Mouse (Mus musculus): ENCODE measurements around the gene Pik3r2.
"Not testable (repeated sequence)": the region's sequence is repeated elsewhere in the genome, so short reads cannot be mapped to it uniquely, and the experiment has no call there.

Gene Pik3r2

DNA sequence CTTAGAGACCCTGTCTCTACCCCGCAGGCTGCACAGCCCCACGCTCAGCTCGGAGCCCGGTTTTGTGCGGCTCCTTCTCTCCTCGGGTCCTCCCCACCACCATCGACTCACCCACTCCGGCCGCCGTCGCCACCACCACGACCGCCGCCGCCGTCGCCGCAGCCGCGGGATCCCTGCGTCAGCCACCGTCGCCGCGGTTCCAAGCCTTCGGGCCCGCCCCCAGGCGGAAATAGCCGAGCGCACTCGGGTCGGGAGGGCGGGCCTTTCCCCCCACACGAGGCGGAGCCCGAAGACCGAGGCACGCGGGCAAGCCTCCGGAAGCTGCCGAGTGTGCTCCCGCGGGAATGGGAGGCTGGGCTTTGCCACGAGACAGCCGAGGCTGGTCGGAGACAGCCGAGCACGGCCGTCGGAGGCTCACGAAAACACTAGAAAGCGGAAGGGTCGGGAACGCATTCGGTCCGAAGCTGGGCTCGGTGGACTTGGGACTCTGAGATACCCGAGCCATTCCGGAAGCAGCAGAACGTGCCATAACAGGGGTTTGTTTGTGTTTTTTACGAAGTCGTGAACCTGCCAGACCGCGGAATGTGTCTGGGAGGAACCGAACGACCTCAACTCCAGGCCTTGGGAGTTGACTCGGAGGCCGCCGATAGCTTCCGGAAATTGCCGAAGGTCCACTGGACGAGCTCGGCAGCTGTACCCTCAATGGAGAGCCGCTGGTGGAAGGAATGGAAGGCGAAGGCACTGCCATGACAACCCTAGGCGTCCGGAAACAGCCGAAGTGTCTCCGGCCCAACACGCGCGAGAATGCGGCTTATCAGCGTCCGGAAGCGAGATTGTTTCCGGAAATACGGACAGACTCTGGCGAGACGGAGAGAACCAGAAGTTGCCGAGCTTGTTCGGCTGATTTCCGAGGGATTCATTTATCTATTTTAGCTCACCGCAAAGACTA, at the start of gene Pik3r2:
Gene Pik3r2 (minus strand): TSS at position 218 of the 949 bp plus-strand sequence.
- in situ Hi-C loops (cut with MboI, MseI), result no loop called here

DNA sequence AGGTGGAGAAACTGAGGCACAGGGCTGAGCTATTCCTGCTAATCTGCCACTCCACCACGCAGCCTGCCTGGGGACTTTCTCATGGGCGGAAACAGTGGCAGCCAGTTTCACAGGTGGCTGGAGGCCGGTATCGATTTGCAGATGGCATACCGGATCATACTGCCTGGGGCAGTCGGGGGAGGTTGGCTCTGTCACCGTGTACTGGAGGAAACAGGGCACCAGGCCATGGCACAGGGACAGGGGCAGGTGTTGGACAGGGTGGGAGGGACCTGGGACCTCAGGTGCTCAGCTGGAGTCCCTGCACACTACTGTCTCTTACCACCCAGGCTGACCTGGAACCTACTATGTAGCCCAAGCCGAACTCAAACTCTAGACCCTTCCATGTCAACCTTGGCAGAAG, 49.3 kb upstream of the Pik3r2 start:
- in situ Hi-C loops (cut with MboI, MseI), result no loop called here

DNA sequence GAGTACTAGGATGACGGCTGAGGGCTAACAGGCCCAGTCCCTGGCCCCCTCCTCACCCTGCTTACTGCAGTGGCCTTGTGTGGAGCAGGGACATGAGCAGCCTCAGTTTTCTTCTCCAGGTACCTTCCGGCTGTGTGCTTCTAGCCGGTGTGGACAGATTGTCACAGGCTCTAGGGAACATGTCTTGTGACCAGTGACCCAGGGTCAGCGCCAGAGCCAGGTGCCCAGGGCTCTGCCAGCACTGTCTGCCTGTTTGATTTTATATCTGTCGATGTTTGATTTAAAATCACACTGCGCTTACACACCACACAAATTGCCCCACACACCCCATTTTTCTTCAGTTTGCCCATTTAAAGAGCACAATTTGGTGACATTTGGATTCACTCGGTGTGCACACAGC, 47.3 kb upstream of the Pik3r2 start:
- in situ Hi-C loops (cut with MboI, MseI), result no loop called here

DNA sequence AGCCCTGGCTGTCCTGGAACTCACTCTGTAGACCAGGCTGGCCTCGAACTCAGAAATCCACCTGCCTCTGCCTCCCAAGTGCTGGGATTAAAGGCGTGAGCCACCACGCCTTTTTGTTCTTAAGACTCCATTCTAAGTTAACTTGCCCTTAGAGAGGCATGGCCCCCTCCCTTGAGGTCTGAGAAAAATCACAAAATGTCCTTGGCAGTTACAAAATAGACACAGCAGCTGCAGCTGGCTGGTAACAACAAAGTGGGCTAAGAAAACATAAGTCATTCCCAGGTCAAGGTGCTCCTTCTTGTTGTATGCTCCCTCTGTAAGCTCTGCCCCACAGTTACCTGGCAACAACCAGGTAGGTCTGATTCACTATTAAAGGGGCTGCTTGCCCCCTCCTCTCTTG, 46.1 kb upstream of the Pik3r2 start:
- in situ Hi-C loops (cut with MboI, MseI), result not testable (repeated sequence)

- in situ Hi-C loops (cut with MboI, MseI), result no loop called here
Measured at GRCm38 (mm10) chr8:70821992-70822391, 45.5 kb upstream of the Pik3r2 start.

GRCm38 (mm10) chr8:70821399-70821962, 45.0 kb upstream of the Pik3r2 start:
- in situ Hi-C loops (cut with MboI, MseI), result no loop called here

- in situ Hi-C loops (cut with MboI, MseI), result no loop called here
Measured at GRCm38 (mm10) chr8:70820101-70820935, 43.8 kb upstream of the Pik3r2 start.

- in situ Hi-C loops (cut with MboI, MseI), result no loop called here
Measured at GRCm38 (mm10) chr8:70816679-70817078, 40.2 kb upstream of the Pik3r2 start.

DNA sequence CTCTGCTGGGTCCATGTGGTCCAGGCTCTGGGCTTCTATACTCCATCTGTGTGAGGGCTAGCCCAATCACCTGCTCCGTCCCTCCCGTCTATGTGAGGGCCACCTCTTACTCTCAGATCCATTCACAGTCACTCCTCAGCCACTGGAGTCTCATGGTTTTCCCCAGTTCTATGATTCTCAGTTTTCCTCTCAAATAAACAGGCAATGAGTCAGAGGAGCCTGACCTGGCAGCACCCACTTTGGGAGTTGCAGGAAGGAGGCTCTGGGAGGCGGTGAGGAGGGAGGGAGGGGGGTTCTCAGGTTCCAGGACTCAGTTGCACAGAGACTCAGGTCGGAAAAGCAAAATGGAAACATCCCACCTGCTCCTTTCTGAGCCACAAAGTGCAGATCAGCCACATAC, 36.4 kb upstream of the Pik3r2 start:
- in situ Hi-C loops (cut with MboI, MseI), result no loop called here

GRCm38 (mm10) chr8:70812055-70812454, 35.5 kb upstream of the Pik3r2 start:
- in situ Hi-C loops (cut with MboI, MseI), result no loop called here

DNA sequence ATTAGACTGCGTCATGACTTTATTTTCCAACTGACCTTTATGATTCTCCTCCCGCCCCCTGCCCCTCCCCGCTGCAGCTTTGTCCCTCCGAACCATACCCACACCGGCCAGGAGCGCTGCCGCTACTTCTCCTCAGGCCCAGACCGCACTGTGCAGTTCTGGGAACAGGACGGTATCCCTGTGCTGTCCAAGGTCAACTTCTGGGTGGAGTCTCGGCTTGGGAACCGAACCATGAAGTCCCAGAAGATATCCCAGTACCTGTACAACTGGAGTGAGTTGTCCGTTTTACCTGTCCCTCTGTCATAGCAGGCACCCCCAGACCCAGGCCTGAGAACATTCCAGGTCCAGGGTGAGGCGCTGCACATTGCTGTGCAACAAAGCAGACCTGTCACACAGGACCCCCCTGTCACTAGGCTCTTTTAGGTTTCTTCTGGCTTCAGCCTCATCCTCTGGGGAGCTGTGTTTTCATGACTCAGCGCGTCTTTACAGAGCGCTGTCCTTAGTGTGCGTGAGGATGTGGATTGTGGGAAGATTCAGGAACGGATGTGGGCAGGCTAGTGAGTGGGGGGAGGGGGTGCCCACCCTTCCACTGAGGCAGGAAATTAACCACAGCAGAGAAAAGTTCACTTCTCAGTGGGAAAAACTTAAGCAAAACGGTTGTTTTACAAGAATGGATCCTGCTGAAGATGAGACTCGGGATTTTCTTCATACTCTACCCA, 34.6 kb upstream of the Pik3r2 start:
- in situ Hi-C loops (cut with MboI, MseI), result no loop called here

- in situ Hi-C loops (cut with MboI, MseI), result no loop called here
Measured at GRCm38 (mm10) chr8:70808955-70809701, 32.6 kb upstream of the Pik3r2 start.

- in situ Hi-C loops (cut with MboI, MseI), result no loop called here
Measured at GRCm38 (mm10) chr8:70808239-70808638, 31.7 kb upstream of the Pik3r2 start, which contains the start of gene Il12rb1. Gene Il12rb1 (plus strand): TSS chr8:70808449.

DNA sequence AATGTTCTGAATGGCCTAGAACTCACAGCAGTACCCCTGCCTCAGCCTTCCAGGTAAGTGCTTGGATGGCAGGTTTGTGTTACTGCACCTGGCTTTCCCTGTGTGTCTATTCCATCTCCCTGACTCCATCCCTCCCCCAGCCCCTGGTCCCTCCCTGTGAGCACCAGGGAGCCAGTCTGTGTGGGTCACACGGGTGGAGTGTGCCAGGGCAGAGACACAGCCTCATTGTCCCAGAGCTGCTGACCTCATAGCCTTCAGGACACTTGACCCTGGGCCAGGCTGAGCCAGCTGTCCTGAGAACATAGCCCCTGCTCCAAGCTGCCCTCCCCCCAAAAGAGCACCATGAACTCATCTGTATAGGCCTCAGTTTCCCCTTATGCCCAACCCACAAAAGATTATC, 30.8 kb upstream of the Pik3r2 start:
- in situ Hi-C loops (cut with MboI, MseI), result no loop called here

DNA sequence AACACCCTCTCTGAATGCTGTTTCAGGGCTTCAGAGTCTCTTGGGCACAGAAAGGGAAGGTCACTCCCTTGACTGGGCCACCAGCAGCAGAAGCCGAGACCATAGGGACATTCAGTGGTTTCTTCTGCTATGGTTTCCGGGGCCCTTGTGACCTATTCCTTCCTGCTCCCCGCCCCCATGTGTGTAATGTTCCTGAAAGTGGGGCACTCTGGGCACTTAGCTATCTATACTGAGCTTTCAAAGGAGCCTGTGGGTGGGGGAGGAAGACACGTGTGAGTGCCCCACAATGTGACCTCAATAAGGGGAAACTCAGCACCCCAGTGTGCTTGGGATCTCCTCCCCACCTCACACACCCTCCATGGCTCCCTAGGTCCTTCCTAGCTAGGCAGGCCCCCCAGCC, 30.0 kb upstream of the Pik3r2 start:
- in situ Hi-C loops (cut with MboI, MseI), result no loop called here

- in situ Hi-C loops (cut with MboI, MseI), result no loop called here
Measured at GRCm38 (mm10) chr8:70804481-70805206, 28.1 kb upstream of the Pik3r2 start, which contains the start of gene Mast3. Gene Mast3 (minus strand): TSS chr8:70805054.

DNA sequence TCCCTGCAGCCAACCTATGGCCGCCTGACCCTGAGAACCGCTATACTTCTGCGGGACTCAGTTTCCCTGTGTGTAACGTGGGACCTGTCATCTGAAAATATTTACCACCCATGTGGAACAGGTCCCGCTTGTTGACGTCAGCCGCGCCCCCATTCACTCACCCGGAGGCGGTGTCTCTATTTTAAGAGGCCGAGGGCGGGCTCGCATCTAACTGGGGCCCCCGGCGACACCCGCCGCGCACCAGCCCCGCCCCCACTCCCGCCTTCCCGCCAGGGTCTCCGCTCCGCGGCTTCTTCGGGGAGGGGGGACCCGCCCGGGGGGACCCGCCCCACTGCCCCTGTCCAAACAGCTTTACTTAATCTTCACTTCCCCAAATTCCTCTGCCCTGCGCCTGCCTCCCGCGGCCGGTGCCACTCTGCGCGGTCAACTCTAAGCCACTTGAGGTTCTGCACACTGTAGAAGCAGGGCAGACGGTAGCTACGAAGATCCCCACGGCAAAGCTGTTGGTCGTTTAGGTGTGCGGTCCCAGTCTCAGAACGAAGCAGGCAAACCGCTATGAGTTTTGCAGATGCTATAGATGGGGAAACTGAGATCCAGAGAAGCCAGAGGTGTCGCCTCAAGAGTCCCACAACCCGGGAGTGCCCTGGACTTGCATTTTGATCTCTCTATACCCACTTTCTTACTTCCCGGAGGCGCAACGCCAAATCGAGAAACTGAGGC, 27.4 kb upstream of the Pik3r2 start:
- in situ Hi-C loops (cut with MboI, MseI), result no loop called here

- in situ Hi-C loops (cut with MboI, MseI), result no loop called here
Measured at GRCm38 (mm10) chr8:70802786-70803510, 26.4 kb upstream of the Pik3r2 start.

- in situ Hi-C loops (cut with MboI, MseI), result no loop called here
Measured at GRCm38 (mm10) chr8:70801830-70802229, 25.3 kb upstream of the Pik3r2 start.
